Mouse (Mus musculus): Measurements from ENCODE around the gene Ikzf1.

The Ikzf1 gene

GRCm38 (mm10) chr11:11765414-11765813, 80.6 kb downstream of the Ikzf1 start:
- DNase-seq (ENCODE audit: low read depth, low spot score) = no peak

GRCm38 (mm10) chr11:11766105-11766504, 81.3 kb downstream of the Ikzf1 start:
- DNase-seq (ENCODE audit: low read depth, low spot score) = no peak

- no peak for DNase-seq (ENCODE audit: low read depth, low spot score)
Measured at GRCm38 (mm10) chr11:11766736-11767135, 81.9 kb downstream of the Ikzf1 start.

- DNase-seq (ENCODE audit: low read depth, low spot score) = no peak
Measured at GRCm38 (mm10) chr11:11768057-11768456, 83.3 kb downstream of the Ikzf1 start.

GRCm38 (mm10) chr11:11769281-11769680, 84.5 kb downstream of the Ikzf1 start:
- DNase-seq (ENCODE audit: low read depth, low spot score) = no peak

- DNase-seq (ENCODE audit: low read depth, low spot score) = no peak
Measured at GRCm38 (mm10) chr11:11770691-11771090, 85.9 kb downstream of the Ikzf1 start.

- no peak for DNase-seq (ENCODE audit: low read depth, low spot score)
Measured at GRCm38 (mm10) chr11:11772196-11772595, 87.4 kb downstream of the Ikzf1 start.

- no peak for DNase-seq (ENCODE audit: low read depth, low spot score)
Measured at GRCm38 (mm10) chr11:11774384-11774783, 89.6 kb downstream of the Ikzf1 start.

GRCm38 (mm10) chr11:11774893-11775292, 90.1 kb downstream of the Ikzf1 start:
- DNase-seq (ENCODE audit: low read depth, low spot score) = no peak

- DNase-seq (ENCODE audit: low read depth, low spot score) = no peak
Measured at GRCm38 (mm10) chr11:11776071-11776821, 91.4 kb downstream of the Ikzf1 start.

- DNase-seq (ENCODE audit: low read depth, low spot score) = no peak
Measured at GRCm38 (mm10) chr11:11776822-11777174, 92.0 kb downstream of the Ikzf1 start.

- no peak for DNase-seq (ENCODE audit: low read depth, low spot score)
Measured at GRCm38 (mm10) chr11:11777246-11777645, 92.4 kb downstream of the Ikzf1 start.

- DNase-seq (ENCODE audit: low read depth, low spot score) = no peak
Measured at GRCm38 (mm10) chr11:11777796-11778195, 93.0 kb downstream of the Ikzf1 start.

- no peak for DNase-seq (ENCODE audit: low read depth, low spot score)
Measured at GRCm38 (mm10) chr11:11778345-11778744, 93.5 kb downstream of the Ikzf1 start.

GRCm38 (mm10) chr11:11781728-11782127, 96.9 kb downstream of the Ikzf1 start:
- DNase-seq (ENCODE audit: low read depth, low spot score) = no peak

GRCm38 (mm10) chr11:11785457-11785856, 100.7 kb downstream of the Ikzf1 start:
- DNase-seq (ENCODE audit: low read depth, low spot score) = no peak

- peak; percentile 67 for DNase-seq (ENCODE audit: low read depth, low spot score)
Measured at GRCm38 (mm10) chr11:11788521-11788974, 103.7 kb downstream of the Ikzf1 start.

- DNase-seq (ENCODE audit: low read depth, low spot score) = no peak
Measured at GRCm38 (mm10) chr11:11794626-11795025, 109.8 kb downstream of the Ikzf1 start.

- DNase-seq (ENCODE audit: low read depth, low spot score) = no peak
Measured at GRCm38 (mm10) chr11:11798690-11799089, 113.9 kb downstream of the Ikzf1 start.

GRCm38 (mm10) chr11:11800304-11800703, 115.5 kb downstream of the Ikzf1 start:
- DNase-seq (ENCODE audit: low read depth, low spot score) = no peak

GRCm38 (mm10) chr11:11801067-11801466, 116.3 kb downstream of the Ikzf1 start:
- no peak for DNase-seq (ENCODE audit: low read depth, low spot score)

- DNase-seq (ENCODE audit: low read depth, low spot score) = no peak
Measured at GRCm38 (mm10) chr11:11804421-11804820, 119.6 kb downstream of the Ikzf1 start.

GRCm38 (mm10) chr11:11805951-11806350, 121.1 kb downstream of the Ikzf1 start:
- no peak for DNase-seq (ENCODE audit: low read depth, low spot score)

Measured in retina, postnatal 7 days (tissue).